11 mouse cellular contexts compared by ENCODE assay signal in the genomic region with DNA sequence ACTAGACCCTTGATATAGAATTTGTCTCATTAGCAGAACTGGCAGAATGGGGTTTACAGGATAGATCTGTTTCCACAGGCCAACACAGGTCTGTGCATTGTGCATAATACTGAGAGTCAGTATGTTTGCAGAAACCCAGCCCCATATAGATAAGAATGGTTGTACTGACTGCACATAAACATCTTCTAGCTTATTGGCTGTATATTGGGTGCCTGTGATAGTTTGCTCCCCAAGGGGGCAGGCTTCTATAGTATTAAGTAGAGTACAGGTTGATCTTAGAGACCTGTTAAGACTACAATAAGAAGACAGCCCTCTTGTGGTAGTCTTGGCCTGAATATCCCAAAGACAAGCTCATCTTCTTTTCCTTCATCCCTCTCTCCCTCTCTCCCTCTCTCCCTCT.
A peak's percentile ranks its signal among the peaks of the same experiment; 100 is the strongest.
DNase-seq lines count a peak whose midpoint lies in the region; ATAC-seq and TF ChIP-seq lines count a peak whose summit lies in the region.
"Had no signal": no experiment of that assay in that cellular context is flagged by ENCODE, and none has a peak within 500 bp of the region (broad histone marks: within the 10 kb centered on the region; RNA-seq: fewer than 3 reads in every experiment).

No protein-coding gene starts in this region.

- TF ChIP-seq RAD21 in MEL (IDR thresholded peaks at IDR 0.05; ENCODE audit: low read depth, low read length): peak; percentile 3; the same call in 1 of the 2 replicates

- no peak for TF ChIP-seq EP300 in MEL (IDR thresholded peaks at IDR 0.05; ENCODE audit: low read depth in 1 of 2, low read length in 2 of 2)

- no peak overlapping the region for H3K4me2 ChIP-seq in lung, embryonic 14.5 days
- H3K4me2 ChIP-seq: forebrain, embryonic 13.5 days; limb, embryonic 12.5 days had no signal

- H3K36me3 ChIP-seq in lung, embryonic 14.5 days (ENCODE audit: insufficient read depth): no peaks in the 10 kb centered on the region
- H3K36me3 ChIP-seq in MEL (ENCODE audit: control insufficient read depth in 1 of 2, insufficient read depth in 2 of 2, low read length in 2 of 2): no peaks in the 10 kb centered on the region
- H3K36me3 ChIP-seq: heart, embryonic 10.5 days; limb, embryonic 12.5 days had no signal

- H3K79me2 ChIP-seq in MEL (ENCODE audit: control insufficient read depth, insufficient read depth, low read length, poor library complexity): no peaks in the 10 kb centered on the region

- no peaks in the 10 kb centered on the region for H3K27me3 ChIP-seq in lung, embryonic 14.5 days (ENCODE audit: insufficient read depth, low read length)
- H3K27me3 ChIP-seq in MEL (ENCODE audit: control insufficient read depth in 1 of 2, insufficient read depth in 2 of 2, low read length in 2 of 2): no peaks in the 10 kb centered on the region
- H3K27me3 ChIP-seq: forebrain, embryonic 13.5 days; limb, embryonic 12.5 days had no signal

- peak; percentile 76 for ATAC-seq in lung, embryonic 14.5 days (ENCODE audit: insufficient read depth)
- peak; percentile 98 for ATAC-seq in inflammation-experienced regulatory T-cells, adult 6 months
- ATAC-seq: forebrain, embryonic 13.5 days had no signal

- no peak for TF ChIP-seq POLR2A in MEL (IDR thresholded peaks at IDR 0.05; ENCODE audit: control insufficient read depth in 1 of 2, insufficient read depth in 1 of 2, low read depth in 1 of 2, low read length in 2 of 2, poor library complexity in 1 of 2)

- no peak overlapping the region for H3K4me3 ChIP-seq in lung, embryonic 14.5 days (ENCODE audit: low read depth, low read length)
- H3K4me3 ChIP-seq in MEL (ENCODE audit: control insufficient read depth in 1 of 2, insufficient read depth in 1 of 2, low read depth in 2 of 2, low read length in 2 of 2): no peak overlapping the region
- H3K4me3 ChIP-seq: forebrain, embryonic 13.5 days; heart, embryonic 10.5 days; limb, embryonic 12.5 days had no signal

- no peaks in the 10 kb centered on the region for H3K4me1 ChIP-seq in lung, embryonic 14.5 days (ENCODE audit: insufficient read depth)
- no peaks in the 10 kb centered on the region for H3K4me1 ChIP-seq in MEL (ENCODE audit: control insufficient read depth in 1 of 2, insufficient read depth in 2 of 2, low read length in 2 of 2)
- H3K4me1 ChIP-seq: forebrain, embryonic 13.5 days; heart, embryonic 10.5 days; limb, embryonic 12.5 days had no signal

- no peaks in the 10 kb centered on the region for H3K9me3 ChIP-seq in lung, embryonic 14.5 days (ENCODE audit: low read depth, low read length)
- H3K9me3 ChIP-seq in MEL (replicated peaks; ENCODE audit: insufficient read depth, low read length): no peaks in the 10 kb centered on the region
- H3K9me3 ChIP-seq: forebrain, embryonic 13.5 days; heart, embryonic 10.5 days; limb, embryonic 12.5 days had no signal

- H3K27ac ChIP-seq in lung, embryonic 14.5 days (ENCODE audit: low read depth): peak overlapping the region; percentile 72
- H3K27ac ChIP-seq in MEL (ENCODE audit: control insufficient read depth, low read depth, low read length): no peak overlapping the region
- H3K27ac ChIP-seq: forebrain, embryonic 13.5 days; heart, embryonic 10.5 days; limb, embryonic 12.5 days had no signal

- peak; percentile 42 for DNase-seq in lung, embryonic 14.5 days
- no peak for DNase-seq in lung, postnatal 14 days
- DNase-seq in MEL (ENCODE audit: low read depth, low spot score): peak; percentile 8
- DNase-seq in thymus, postnatal 0 days (ENCODE audit: low spot score): peak; percentile 69
- DNase-seq in embryo, embryonic 10.5 days (ENCODE audit: low spot score): no peak
- DNase-seq in embryo, embryonic 10 days (ENCODE audit: low spot score): no peak
- DNase-seq: right cerebral cortex, adult 18-20 months had no signal

- H3K9ac ChIP-seq in lung, embryonic 14.5 days: no peak overlapping the region
- no peak overlapping the region for H3K9ac ChIP-seq in MEL (ENCODE audit: control insufficient read depth, low read depth, low read length, poor library complexity, severe bottlenecking)
- H3K9ac ChIP-seq: forebrain, embryonic 13.5 days; limb, embryonic 12.5 days had no signal

- TF ChIP-seq CTCF in lung, embryonic 14.5 days (IDR thresholded peaks at IDR 0.05; ENCODE audit: low read depth): peak; percentile 26; the same call in 1 of the 2 replicates
- peak in 1 of 3 experiments; percentile 29; a peak in 2 of 6 replicates for TF ChIP-seq CTCF in MEL (IDR thresholded peaks at IDR 0.05 in 2 of 3, conservative IDR thresholded peaks at IDR 0.05 in 1 of 3; ENCODE audit: control insufficient read depth in 1 of 3, insufficient read depth in 1 of 3, low read depth in 2 of 3, low read length in 3 of 3, poor library complexity in 1 of 3, severe bottlenecking in 1 of 3)

TF ChIP-seq in MEL, 35 proteins besides CTCF, POLR2A, EP300 and RAD21:
- no peak for TF ChIP-seq E2F4 (IDR thresholded peaks at IDR 0.05; ENCODE audit: borderline replicate concordance, low read depth, low read length)
- TF ChIP-seq SMC3 (IDR thresholded peaks at IDR 0.05; ENCODE audit: low read depth, low read length): peak; percentile 25; the same call in 1 of the 2 replicates

Comparison
In these comparisons a context has a peak if more than half of its experiments do, and no peak if none do; other contexts are left out.
1. DNase-seq: peak in lung, embryonic 14.5 days (single experiment), MEL (single experiment) and thymus, postnatal 0 days (single experiment); none in lung, postnatal 14 days (single experiment), embryo, embryonic 10.5 days (single experiment) and embryo, embryonic 10 days (single experiment).